Mouse (Mus musculus) frontal cortex, postnatal 25 days (tissue): ENCODE measurements around the gene Simc1.

Experiments used
- DNase-seq, 2 experiments: peaks; one replicate each; pipeline ENCODE4 v3.0.0; 2022; ENCODE audit warnings: low spot score in 2 of 2

Simc1 gene

DNA sequence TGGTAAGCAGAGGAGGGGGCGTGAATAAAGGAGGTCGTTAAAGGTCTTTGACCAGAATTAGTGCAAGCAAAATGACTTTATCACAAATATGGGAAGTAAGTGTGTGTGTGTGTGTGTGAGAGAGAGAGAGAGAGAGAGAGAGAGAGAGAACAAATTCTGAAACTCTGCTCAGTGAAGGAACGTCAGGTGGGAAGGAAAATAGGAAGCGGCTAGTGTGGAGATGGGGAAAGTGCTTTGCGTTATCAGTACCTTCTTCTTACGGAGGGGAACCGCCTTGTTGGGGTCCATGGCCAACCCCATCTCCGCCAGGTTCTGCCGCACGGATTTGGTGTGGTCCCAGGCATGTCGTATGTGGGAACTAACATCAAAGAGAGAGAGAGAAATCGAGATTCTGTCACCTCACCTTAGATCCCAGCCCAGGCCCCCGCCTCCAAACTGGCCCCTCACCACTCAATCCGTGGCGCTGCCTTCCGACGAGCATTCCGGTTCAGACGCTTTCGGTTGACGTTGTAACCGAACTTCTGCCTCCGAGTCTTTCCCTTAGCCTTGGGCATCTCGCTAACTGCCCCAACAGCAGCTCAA lies 85.9 kb downstream of the Simc1 start:
- no peak for DNase-seq

- peak; percentile 91 to 96 for DNase-seq
These were observed 86.7 kb downstream of the Simc1 start, which contains the start of the genes Nop16 and Higd2a for GRCm38 (mm10) chr13:54589996-54590951. TSS of gene Nop16 (minus strand) at chr13:54590090. TSS of gene Higd2a (plus strand) at chr13:54590207.

DNA sequence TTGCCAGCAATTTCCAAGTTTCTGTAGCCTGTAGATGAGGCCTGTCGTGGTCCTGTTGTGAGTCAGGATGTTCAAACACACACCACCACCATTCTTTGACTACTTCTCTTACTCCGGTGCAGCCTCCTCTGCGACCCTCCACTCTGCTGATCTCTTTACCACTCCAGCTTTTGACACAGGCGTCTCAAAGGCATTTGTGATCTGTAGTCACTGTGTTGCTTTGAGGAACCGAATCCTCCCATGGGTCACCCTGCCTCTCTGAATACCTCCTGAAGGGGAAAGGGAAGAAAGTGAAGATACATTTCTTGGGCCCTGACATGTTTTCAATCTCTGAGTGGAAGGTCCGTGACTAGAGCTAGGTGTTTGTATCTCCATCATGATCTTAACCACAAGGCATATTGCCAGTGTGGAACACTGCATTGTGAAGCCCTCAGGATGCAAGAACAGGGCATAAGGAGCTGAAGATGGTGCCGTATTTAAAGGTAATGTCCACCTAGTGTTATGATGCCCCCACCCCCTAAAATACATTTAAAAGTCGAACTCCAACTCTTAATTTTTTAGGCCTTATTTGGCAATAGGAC lies 88.3 kb downstream of the Simc1 start:
- DNase-seq = no peak

DNA sequence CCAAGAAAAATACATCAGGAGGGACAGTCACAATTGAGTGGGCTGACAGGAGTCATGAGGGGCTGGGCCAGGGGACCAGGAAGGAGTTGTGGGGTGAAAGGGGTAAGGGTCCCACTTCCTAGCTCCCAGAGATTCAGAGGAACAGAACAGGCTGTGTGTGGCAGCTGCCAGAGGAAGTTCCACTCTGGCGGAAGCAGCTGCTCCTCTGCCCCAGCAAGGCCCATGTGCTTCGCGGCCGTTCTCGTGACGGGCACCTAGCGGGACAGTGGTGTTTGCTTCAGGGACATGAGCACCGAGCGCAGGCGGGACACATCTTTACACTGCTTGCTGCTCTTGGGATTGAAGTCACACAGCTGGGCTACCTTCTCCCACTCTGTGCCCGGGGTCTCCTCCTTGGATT lies 90.0 kb downstream of the Simc1 start:
- DNase-seq = no peak

DNA sequence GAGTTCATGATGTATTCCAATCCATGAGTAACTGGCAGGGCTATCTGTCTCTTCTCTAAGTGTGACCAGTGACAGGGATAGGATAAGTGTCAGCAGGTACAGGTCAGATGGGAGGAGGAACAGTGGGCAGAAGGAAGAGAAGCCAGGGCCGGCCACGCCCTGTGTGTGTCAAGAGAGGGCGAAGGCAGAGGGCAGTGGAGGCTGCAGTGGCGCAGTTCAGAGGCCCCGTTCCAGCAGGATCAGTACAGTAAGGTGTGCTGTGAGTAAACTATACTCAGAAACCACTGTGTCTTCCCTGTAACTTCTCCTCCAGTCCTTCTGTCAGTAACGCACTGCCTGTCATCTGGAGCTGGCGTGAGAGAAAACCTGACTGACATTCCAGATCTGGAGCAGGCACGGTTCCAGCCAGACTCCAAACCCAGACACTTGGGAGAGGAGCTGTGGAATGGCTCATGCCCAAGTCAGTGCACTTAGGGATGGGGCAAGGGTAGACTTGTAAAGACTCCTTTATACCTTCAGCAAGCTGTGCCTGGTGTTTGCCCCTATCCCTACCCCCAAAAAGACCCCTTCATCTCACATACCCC lies 92.6 kb downstream of the Simc1 start:
- DNase-seq = no peak

GRCm38 (mm10) chr13:54596870-54597269 lies 93.3 kb downstream of the Simc1 start:
- no peak for DNase-seq

DNA sequence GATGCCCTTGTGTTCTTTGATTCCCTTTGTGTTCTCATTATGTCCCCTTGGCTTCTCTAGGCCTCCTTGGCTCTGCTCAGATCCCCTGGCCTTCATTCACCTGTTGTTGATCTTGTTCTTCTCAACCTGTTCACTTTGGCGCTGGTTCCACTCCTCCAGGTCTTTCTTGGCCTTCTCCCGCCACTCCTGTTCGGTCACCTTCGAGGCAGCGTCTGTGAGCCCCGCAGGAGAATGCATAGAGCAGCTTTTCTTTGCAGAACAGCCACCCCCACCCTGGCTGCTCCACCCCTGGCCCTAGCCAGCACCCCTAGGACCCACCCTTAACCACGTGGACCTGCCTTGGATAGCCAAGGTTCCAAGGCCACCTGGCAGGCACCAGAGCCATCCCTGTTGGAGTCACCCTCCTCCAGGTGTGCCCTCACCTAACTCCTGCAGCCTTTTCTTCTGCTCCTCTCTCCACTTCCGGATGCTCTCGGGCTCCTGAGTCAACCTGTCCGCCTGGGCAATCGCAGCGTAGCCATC lies 95.1 kb downstream of the Simc1 start:
- no peak for DNase-seq
